Mouse (Mus musculus) thymus, postnatal 0 days (tissue): Measurements from ENCODE around the gene Gm7257. TPM values are rescaled to one million over a fixed set of nuclear protein-coding genes. Genes with fewer than 3 reads are reported as not detected.

Source experiments
- DNase-seq: peaks from one replicate; pipeline ENCODE4 v3.0.0-alpha.2; 2015; ENCODE audit warnings: low spot score
- polyA plus RNA-seq: library from polyadenylated mRNA; unstranded; fragments of >200 nt; fragmentation: Nextera tagmentation; extraction: Ambion mirVana; gene quantifications from 2 replicates; pipeline ENCODE4 v1.2.1, GENCODE M21; 2015

Gene Gm7257
- polyA plus RNA-seq = 0.27 and 0.69 TPM in 2 replicates

DNA sequence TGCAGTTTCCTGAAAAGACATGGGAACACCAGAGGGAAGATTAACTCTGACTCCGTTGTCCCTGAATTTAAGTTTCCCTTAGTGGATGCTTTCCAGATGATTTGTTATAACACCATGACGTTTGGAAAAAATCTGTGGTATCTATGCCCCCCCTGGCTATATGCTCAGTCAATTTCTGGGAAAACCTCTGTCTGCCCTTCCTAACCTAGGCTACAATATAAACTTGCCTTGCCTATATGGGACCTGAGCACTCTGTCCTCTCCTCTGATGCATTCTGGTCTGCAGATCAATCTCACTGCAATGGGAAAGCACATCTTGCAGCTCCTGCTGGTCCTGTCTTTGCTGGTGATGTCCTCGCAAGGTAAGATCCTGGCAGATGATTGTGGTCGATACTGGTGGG, at the start of gene Gm7257:
Gm7257 (plus strand) TSS at position 301 of the 400 bp plus-strand sequence.
- DNase-seq = no peak

DNA sequence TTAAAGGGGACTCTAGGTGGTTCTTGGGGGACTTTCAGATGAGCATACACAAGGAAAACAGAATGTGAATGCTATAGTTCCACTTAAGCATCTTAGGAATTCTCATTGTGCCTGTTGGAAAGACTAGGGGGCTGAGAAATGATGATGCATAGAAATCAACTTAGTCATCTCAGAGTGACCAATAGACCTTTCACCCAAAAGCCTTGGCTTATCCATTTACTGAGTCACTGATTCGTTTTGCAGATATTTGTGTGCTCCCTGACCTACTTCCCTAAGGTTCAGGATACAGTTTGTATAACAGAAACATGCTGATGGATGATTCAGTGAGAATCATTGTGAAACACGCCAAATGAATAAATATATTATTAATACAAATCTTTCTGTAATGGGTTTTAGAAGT, 28.7 kb upstream of the Gm7257 start:
- DNase-seq = no peak

DNA sequence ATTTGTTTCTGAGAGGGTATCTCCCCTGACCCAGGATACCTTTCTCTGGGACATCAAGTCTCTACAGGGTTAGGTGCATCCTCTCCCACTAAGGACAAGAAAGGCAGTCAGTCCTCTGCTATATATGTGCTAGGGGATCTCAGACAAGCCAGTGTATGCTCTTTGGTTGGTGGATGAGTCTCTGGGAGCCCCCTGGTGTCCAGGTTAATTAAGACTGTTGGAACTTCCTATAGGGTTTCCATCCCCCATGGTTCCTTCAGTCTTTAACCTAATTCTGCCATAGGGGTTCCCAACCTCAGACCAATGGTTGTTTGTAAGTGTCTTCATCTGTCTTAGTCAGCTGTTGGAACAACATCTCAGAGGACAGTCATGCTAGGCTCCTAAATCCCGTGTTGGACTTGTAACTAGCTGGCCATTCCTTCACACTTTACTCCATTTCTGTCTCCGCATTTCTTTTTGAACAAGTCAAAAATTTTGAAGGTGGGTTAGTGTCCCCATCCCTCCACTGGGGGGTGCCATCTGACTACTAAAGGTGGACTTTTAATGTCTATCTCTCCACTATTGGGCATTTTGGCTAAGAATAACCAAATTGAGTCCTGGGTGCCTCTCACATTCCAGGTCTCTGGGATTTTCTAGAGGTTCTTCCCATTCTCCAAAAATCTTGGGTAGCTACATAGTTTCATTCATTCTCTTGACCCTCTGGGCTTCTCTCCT, 3.5 kb downstream of the Gm7257 start:
- no peak for DNase-seq

DNA sequence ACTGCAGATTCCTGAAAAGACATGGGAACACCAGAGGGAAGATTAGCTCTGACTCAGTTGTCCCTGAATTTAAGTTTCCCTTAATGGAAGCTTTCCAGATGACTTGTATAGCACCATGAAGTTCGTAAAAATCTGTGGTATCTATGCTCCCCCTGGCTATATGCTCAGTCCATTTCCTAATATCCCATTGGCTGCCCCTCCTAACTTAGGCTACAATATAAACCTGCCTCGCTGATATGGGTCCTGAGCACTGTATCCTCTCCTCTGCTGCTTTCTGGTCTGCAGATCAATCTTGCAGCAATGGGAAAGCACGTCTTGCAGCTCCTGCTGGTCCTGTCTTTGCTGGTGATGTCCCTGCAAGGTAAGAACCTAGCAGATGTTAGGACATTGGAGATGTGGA, 43.7 kb downstream of the Gm7257 start, which contains the start of gene Gm9513:
Gm9513 (plus strand) TSS at position 301 of the 400 bp plus-strand sequence.
- DNase-seq = no peak

Other genes with a start within 250 kb of the Gm7257 start
- gene Gm9513, start 43.8 kb downstream of the Gm7257 start, polyA plus RNA-seq = not detected in 2 replicates
- gene Gm5615, start 110.1 kb downstream of the Gm7257 start, polyA plus RNA-seq = not detected in 2 replicates
- not detected in 2 replicates for gene Gm17689, start 150.8 kb downstream of the Gm7257 start, polyA plus RNA-seq
- 0.60 TPM in 2 replicates for gene A630095E13Rik, start 211.5 kb downstream of the Gm7257 start, polyA plus RNA-seq